Mouse (Mus musculus) limb, embryonic 14.5 days (tissue): Measurements from ENCODE around the gene Zfp385b. TPM values are rescaled to one million over a fixed set of nuclear protein-coding genes. Genes with fewer than 3 reads are reported as not detected.

ENCODE experiments used
- ATAC-seq: fragments of 200-750 bp; cut with Nextera tagmentation; 2 replicates; pipeline ENCODE4 v1.8.0; 2017; ENCODE audit warnings: low read depth, moderate number of reproducible peaks, moderate TSS enrichment; ENCODE audit not compliant: low FRiP score
- DNase-seq: peaks from one replicate; pipeline ENCODE4 v3.0.0-alpha.2; 2015; ENCODE audit warnings: low spot score
- H3K27ac ChIP-seq: fragments of 300-500 bp; sonication (generic); replicated peaks from 2 replicates; pipeline ENCODE4 v1.5.1; 2014; ENCODE audit warnings: low read depth, mild to moderate bottlenecking, low read length, moderate library complexity, mixed read lengths
- H3K27me3 ChIP-seq: fragments of 300-500 bp; sonication (generic); 2 replicates; pipeline ENCODE4 v1.6.1; 2014; ENCODE audit warnings: low read length, mixed read lengths; ENCODE audit not compliant: control insufficient read depth, insufficient read depth
- H3K36me3 ChIP-seq: fragments of 300-500 bp; sonication (generic); 2 replicates; pipeline ENCODE4 v1.6.1; 2014; ENCODE audit warnings: mild to moderate bottlenecking, low read length, moderate library complexity, mixed read lengths; ENCODE audit not compliant: control insufficient read depth, insufficient read depth
- H3K4me1 ChIP-seq: fragments of 300-500 bp; sonication (generic); 2 replicates; pipeline ENCODE4 v1.6.1; 2014; ENCODE audit warnings: antibody characterized with exemption, low read length, mixed read lengths; ENCODE audit not compliant: control insufficient read depth, insufficient read depth
- H3K4me2 ChIP-seq: fragments of 300-500 bp; sonication (generic); replicated peaks from 2 replicates; pipeline ENCODE4 v1.6.1; 2014; ENCODE audit warnings: low read depth, mild to moderate bottlenecking, low read length, moderate library complexity; ENCODE audit not compliant: severe bottlenecking
- H3K4me3 ChIP-seq: fragments of 300-500 bp; sonication (generic); replicated peaks from 2 replicates; pipeline ENCODE4 v1.5.1; 2014; ENCODE audit warnings: low read length
- H3K9ac ChIP-seq: fragments of 300-500 bp; sonication (generic); 2 replicates; pipeline ENCODE4 v1.6.1; 2014; ENCODE audit warnings: mild to moderate bottlenecking, low read depth, low read length, moderate library complexity; ENCODE audit not compliant: severe bottlenecking
- H3K9me3 ChIP-seq: fragments of 300-500 bp; sonication (generic); 2 replicates; pipeline ENCODE4 v1.6.1; 2016; ENCODE audit warnings: low read length; ENCODE audit not compliant: control insufficient read depth
- POLR2A ChIP-seq: fragments of 200-500 bp; IDR thresholded peaks from 2 replicates; pipeline ENCODE4 v1.8.0; 2012; ENCODE audit warnings: inconsistent platforms, mild to moderate bottlenecking, moderate library complexity, borderline replicate concordance; ENCODE audit not compliant: insufficient read depth, insufficient read length; ENCODE audit errors: extremely low read depth
- WGBS: fragments of 180-500 bp; shearing (Covaris S2); extraction: QIAGEN DNeasy Blood & Tissue Kit; methylation state at CpG from one replicate; pipeline ENCODE4 v1.1.7; 2014; 5-methylcytosine and 5-hydroxymethylcytosine counted together
- polyA plus RNA-seq, 2 experiments: library from polyadenylated mRNA; depleted of rRNA in 1 of 2; stranded (reverse) in 1 of 2; unstranded in 1 of 2; fragments of >200 nt; fragmentation: Nextera tagmentation in 1 of 2; extraction: Ambion mirVana in 1 of 2; gene quantifications; 2 replicates each; pipeline versions ENCODE4 v1.2.1 to v1.2.3; 2012 to 2014

The Zfp385b gene
- polyA plus RNA-seq, 2 experiments: 12.0 to 13.8 TPM

- H3K4me2 ChIP-seq: no peak overlapping the region
- no peaks in the 10 kb centered on the region for H3K9me3 ChIP-seq
- TF ChIP-seq POLR2A: no peak
- H3K36me3 ChIP-seq: no peaks in the 10 kb centered on the region
- no peaks in the 10 kb centered on the region for H3K27me3 ChIP-seq
- no peak overlapping the region for H3K27ac ChIP-seq
- ATAC-seq (no peak), DNase-seq (no peak)
- no peaks in the 10 kb centered on the region for H3K4me1 ChIP-seq
- 71% methylated on average over 6 of the region's 6 CpGs for WGBS
- no peak overlapping the region for H3K9ac ChIP-seq
- H3K4me3 ChIP-seq: no peak overlapping the region
These were observed 303.8 kb downstream of the Zfp385b start for GRCm38 (mm10) chr2:77515654-77516053.

GRCm38 (mm10) chr2:77515011-77515410, 304.4 kb downstream of the Zfp385b start:
- Histone ChIP-seq H3K9me3 (no peaks in the 10 kb centered on the region), H3K9ac (no peak overlapping the region), H3K4me1 (no peaks in the 10 kb centered on the region), H3K4me3 (no peak overlapping the region), H3K36me3 (no peaks in the 10 kb centered on the region), H3K4me2 (no peak overlapping the region), H3K27me3 (no peaks in the 10 kb centered on the region), H3K27ac (no peak overlapping the region)
- TF ChIP-seq POLR2A: no peak
- no peak for ATAC-seq
- no peak for DNase-seq
- 66% methylated on average over 7 of the region's 7 CpGs for WGBS

- 35% methylated on average over 4 of the region's 4 CpGs for WGBS
- Histone ChIP-seq H3K4me2 (no peak overlapping the region), H3K36me3 (no peaks in the 10 kb centered on the region), H3K4me3 (no peak overlapping the region), H3K27me3 (no peaks in the 10 kb centered on the region), H3K4me1 (no peaks in the 10 kb centered on the region), H3K9ac (no peak overlapping the region), H3K27ac (no peak overlapping the region), H3K9me3 (no peaks in the 10 kb centered on the region)
- ATAC-seq: no peak
- no peak for TF ChIP-seq POLR2A
- no peak for DNase-seq
These were observed 305.0 kb downstream of the Zfp385b start for GRCm38 (mm10) chr2:77514476-77514875.

- 76% methylated on average over 6 of the region's 6 CpGs for WGBS
- no peak overlapping the region for H3K9ac ChIP-seq
These were observed 310.7 kb downstream of the Zfp385b start for GRCm38 (mm10) chr2:77508731-77509130.

GRCm38 (mm10) chr2:77506308-77506707, 313.1 kb downstream of the Zfp385b start:
- WGBS: 3% methylated on average over 7 of the region's 7 CpGs
- no peak overlapping the region for H3K27ac ChIP-seq
- H3K9me3 ChIP-seq: no peaks in the 10 kb centered on the region
- no peaks in the 10 kb centered on the region for H3K4me1 ChIP-seq
- H3K36me3 ChIP-seq: no peaks in the 10 kb centered on the region
- no peak overlapping the region for H3K4me3 ChIP-seq
- ATAC-seq (no peak), DNase-seq (no peak)
- no peak overlapping the region; the same call in 1 of the 2 replicates for H3K4me2 ChIP-seq
- H3K9ac ChIP-seq: no peak overlapping the region
- no peaks in the 10 kb centered on the region for H3K27me3 ChIP-seq
- no peak for TF ChIP-seq POLR2A

More at GRCm38 (mm10) chr2:77508731-77509130, 310.7 kb downstream of the Zfp385b start:
- ATAC-seq (no peak), DNase-seq (no peak)
- no peaks in the 10 kb centered on the region for H3K36me3 ChIP-seq
- H3K27me3 ChIP-seq: no peaks in the 10 kb centered on the region
- H3K27ac ChIP-seq: no peak overlapping the region
- H3K4me3 ChIP-seq: no peak overlapping the region
- no peak for TF ChIP-seq POLR2A
- H3K4me2 ChIP-seq: no peak overlapping the region
- H3K9me3 ChIP-seq: no peaks in the 10 kb centered on the region
- no peaks in the 10 kb centered on the region for H3K4me1 ChIP-seq

- Histone ChIP-seq H3K27ac (no peak overlapping the region), H3K4me2 (no peak overlapping the region), H3K9ac (no peak overlapping the region), H3K27me3 (no peaks in the 10 kb centered on the region), H3K4me3 (no peak overlapping the region), H3K9me3 (no peaks in the 10 kb centered on the region), H3K36me3 (no peaks in the 10 kb centered on the region), H3K4me1 (no peaks in the 10 kb centered on the region)
- no peak for TF ChIP-seq POLR2A
- no peak for DNase-seq
- WGBS: 79% methylated on average over 1 of the region's 1 CpGs
- no peak for ATAC-seq
These were observed 313.8 kb downstream of the Zfp385b start for GRCm38 (mm10) chr2:77505614-77506013.
